Mouse (Mus musculus): Measurements from ENCODE around the gene Ccdc38. TPM values are rescaled to one million over a fixed set of nuclear protein-coding genes. Genes with fewer than 3 reads are reported as not detected.
"Not testable (repeated sequence)": the region's sequence is repeated elsewhere in the genome, so short reads cannot be mapped to it uniquely, and the experiment has no call there.

The Ccdc38 gene
- polyA plus RNA-seq, 1 experiment from 2014 or later, result 0.30 TPM

DNA sequence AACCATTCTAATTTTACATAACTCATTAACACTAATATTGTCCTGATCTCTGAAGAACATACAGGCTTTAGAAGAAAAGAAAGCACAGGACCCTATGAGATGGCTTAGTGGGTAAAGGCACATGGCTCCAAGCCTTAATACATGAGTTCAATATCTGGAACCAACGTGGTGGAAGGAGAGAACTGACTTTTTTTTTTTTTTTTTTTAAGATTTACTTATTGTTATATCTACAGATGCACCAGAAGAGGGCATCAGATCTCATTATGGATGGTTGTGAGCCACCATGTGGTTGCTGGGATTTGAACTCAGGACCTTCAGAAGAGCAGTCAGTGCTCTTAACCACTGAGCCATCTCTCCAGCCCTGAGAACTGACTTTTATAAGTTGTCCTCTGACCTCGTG lies 17.5 kb downstream of the Ccdc38 start:
- H3K36me3 ChIP-seq; H3K4me3 ChIP-seq; H3K4me2 ChIP-seq (replicated peaks); H3K9me3 ChIP-seq (replicated peaks); H3K27me3 ChIP-seq; H3K4me1 ChIP-seq; H3K9ac ChIP-seq; H3K27ac ChIP-seq; ATAC-seq (ENCODE audit: low FRiP score): not testable (repeated sequence)
- 83% methylated on average over 2 of the region's 2 CpGs for WGBS

- Histone ChIP-seq H3K9me3 (replicated peaks) (no peaks in the 10 kb centered on the region), H3K4me3 (no peak overlapping the region), H3K36me3 (no peaks in the 10 kb centered on the region), H3K4me1 (no peaks in the 10 kb centered on the region), H3K27me3 (no peaks in the 10 kb centered on the region), H3K4me2 (replicated peaks) (no peak overlapping the region), H3K27ac (no peak overlapping the region), H3K9ac (no peak overlapping the region)
- WGBS, result 46% methylated on average over 9 of the region's 9 CpGs
- no peak for ATAC-seq (ENCODE audit: low FRiP score)
Observed at GRCm38 (mm10) chr10:93559786-93560185, 19.4 kb downstream of the Ccdc38 start.

- Histone ChIP-seq H3K36me3 (no peaks in the 10 kb centered on the region), H3K4me1 (no peaks in the 10 kb centered on the region), H3K4me3 (no peak overlapping the region), H3K9me3 (replicated peaks) (no peaks in the 10 kb centered on the region), H3K27ac (no peak overlapping the region), H3K4me2 (replicated peaks) (no peak overlapping the region), H3K9ac (no peak overlapping the region), H3K27me3 (no peaks in the 10 kb centered on the region)
- 90% methylated on average over 14 of the region's 14 CpGs for WGBS
- no peak for ATAC-seq (ENCODE audit: low FRiP score)
Observed at GRCm38 (mm10) chr10:93564518-93565090, 24.2 kb downstream of the Ccdc38 start.

GRCm38 (mm10) chr10:93567066-93567465 lies 26.6 kb downstream of the Ccdc38 start:
- H3K4me1 ChIP-seq, result no peaks in the 10 kb centered on the region
- no peak overlapping the region for H3K9ac ChIP-seq
- WGBS, result 88% methylated on average over 10 of the region's 10 CpGs
- ATAC-seq (ENCODE audit: low FRiP score), result no peak
- H3K27me3 ChIP-seq, result no peaks in the 10 kb centered on the region
- H3K36me3 ChIP-seq, result no peaks in the 10 kb centered on the region
- no peaks in the 10 kb centered on the region for H3K9me3 ChIP-seq (replicated peaks)
- H3K4me3 ChIP-seq, result no peak overlapping the region
- H3K4me2 ChIP-seq (replicated peaks), result no peak overlapping the region
- no peak overlapping the region for H3K27ac ChIP-seq

- ATAC-seq (ENCODE audit: low FRiP score), result no peak
- Histone ChIP-seq H3K9me3 (replicated peaks) (no peaks in the 10 kb centered on the region), H3K4me1 (no peaks in the 10 kb centered on the region), H3K27ac (no peak overlapping the region), H3K4me2 (replicated peaks) (no peak overlapping the region), H3K27me3 (no peaks in the 10 kb centered on the region), H3K4me3 (no peak overlapping the region), H3K36me3 (no peaks in the 10 kb centered on the region), H3K9ac (no peak overlapping the region)
- 86% methylated on average over 11 of the region's 11 CpGs for WGBS
Observed at GRCm38 (mm10) chr10:93567841-93568566, 27.6 kb downstream of the Ccdc38 start.

DNA sequence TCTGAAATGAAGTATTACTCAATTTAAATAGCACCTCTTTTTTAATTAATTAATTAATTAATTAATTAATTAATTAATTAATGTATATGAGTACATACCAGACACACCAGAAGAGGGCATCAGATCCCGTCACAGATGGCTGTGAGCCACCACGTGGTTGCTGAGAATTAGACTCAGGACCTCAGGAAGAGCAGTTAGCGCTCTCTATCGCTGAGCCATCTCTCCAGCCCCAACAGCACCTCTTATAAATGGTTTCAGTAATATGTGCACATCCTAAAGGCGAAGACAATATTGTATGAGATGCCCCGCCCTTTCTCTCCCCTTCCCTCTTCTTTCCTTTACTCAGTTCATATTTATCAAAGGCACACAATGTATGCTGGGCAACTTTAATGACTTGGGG lies 28.2 kb downstream of the Ccdc38 start:
- no peaks in the 10 kb centered on the region for H3K27me3 ChIP-seq

DNA sequence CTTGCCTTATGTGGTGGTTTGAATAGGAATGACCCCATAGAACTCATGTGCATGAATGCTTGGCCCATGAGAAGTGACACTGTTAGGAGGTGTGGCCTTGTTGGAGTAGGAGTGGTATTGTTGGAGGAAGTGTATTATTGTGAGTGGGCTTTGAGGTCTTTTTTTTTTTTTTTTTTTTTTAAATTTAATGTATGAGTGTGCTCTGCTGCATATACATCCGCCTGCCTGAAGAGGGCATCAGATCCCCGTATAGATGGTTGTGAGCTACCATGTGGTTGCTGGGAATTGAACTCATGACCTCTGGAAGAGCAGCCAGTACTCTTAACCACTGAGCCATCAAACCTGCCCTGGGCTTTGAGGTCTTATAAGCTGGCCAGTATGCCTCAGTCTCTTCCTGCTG lies 31.8 kb downstream of the Ccdc38 start:
- Histone ChIP-seq H3K36me3 (no peaks in the 10 kb centered on the region), H3K9me3 (replicated peaks) (no peaks in the 10 kb centered on the region), H3K4me1 (no peaks in the 10 kb centered on the region), H3K4me3 (no peak overlapping the region), H3K27me3 (no peaks in the 10 kb centered on the region), H3K9ac (no peak overlapping the region), H3K27ac (no peak overlapping the region), H3K4me2 (replicated peaks) (no peak overlapping the region)
- WGBS, result 46% methylated on average over 2 of the region's 2 CpGs
- ATAC-seq (ENCODE audit: low FRiP score), result no peak

More for the DNA sequence above, 28.2 kb downstream of the Ccdc38 start:
- Histone ChIP-seq H3K36me3 (no peaks in the 10 kb centered on the region), H3K4me1 (no peaks in the 10 kb centered on the region), H3K27ac (no peak overlapping the region), H3K9me3 (replicated peaks) (no peaks in the 10 kb centered on the region), H3K4me3 (no peak overlapping the region), H3K4me2 (replicated peaks) (no peak overlapping the region), H3K9ac (no peak overlapping the region)
- ATAC-seq (ENCODE audit: low FRiP score), result no peak
- WGBS, result 89% methylated on average over 6 of the region's 6 CpGs

GRCm38 (mm10) chr10:93574966-93575365 lies 34.5 kb downstream of the Ccdc38 start:
- H3K4me1 ChIP-seq, result no peaks in the 10 kb centered on the region
- no peaks in the 10 kb centered on the region for H3K27me3 ChIP-seq
- H3K36me3 ChIP-seq, result no peaks in the 10 kb centered on the region
- WGBS, result 66% methylated on average over 4 of the region's 4 CpGs
- H3K9ac ChIP-seq, result no peak overlapping the region
- no peak overlapping the region for H3K27ac ChIP-seq
- H3K9me3 ChIP-seq (replicated peaks), result no peaks in the 10 kb centered on the region
- no peak overlapping the region for H3K4me3 ChIP-seq
- no peak for ATAC-seq (ENCODE audit: low FRiP score)
- no peak overlapping the region for H3K4me2 ChIP-seq (replicated peaks)

- no peaks in the 10 kb centered on the region for H3K36me3 ChIP-seq
- H3K4me1 ChIP-seq, result no peaks in the 10 kb centered on the region
- no peaks in the 10 kb centered on the region for H3K27me3 ChIP-seq
- H3K9me3 ChIP-seq (replicated peaks), result no peaks in the 10 kb centered on the region
- 97% methylated on average over 8 of the region's 8 CpGs for WGBS
- no peak overlapping the region for H3K27ac ChIP-seq
- H3K9ac ChIP-seq, result no peak overlapping the region
- no peak for ATAC-seq (ENCODE audit: low FRiP score)
- no peak overlapping the region for H3K4me2 ChIP-seq (replicated peaks)
- H3K4me3 ChIP-seq, result no peak overlapping the region
Observed at GRCm38 (mm10) chr10:93575960-93576359, 35.5 kb downstream of the Ccdc38 start.

DNA sequence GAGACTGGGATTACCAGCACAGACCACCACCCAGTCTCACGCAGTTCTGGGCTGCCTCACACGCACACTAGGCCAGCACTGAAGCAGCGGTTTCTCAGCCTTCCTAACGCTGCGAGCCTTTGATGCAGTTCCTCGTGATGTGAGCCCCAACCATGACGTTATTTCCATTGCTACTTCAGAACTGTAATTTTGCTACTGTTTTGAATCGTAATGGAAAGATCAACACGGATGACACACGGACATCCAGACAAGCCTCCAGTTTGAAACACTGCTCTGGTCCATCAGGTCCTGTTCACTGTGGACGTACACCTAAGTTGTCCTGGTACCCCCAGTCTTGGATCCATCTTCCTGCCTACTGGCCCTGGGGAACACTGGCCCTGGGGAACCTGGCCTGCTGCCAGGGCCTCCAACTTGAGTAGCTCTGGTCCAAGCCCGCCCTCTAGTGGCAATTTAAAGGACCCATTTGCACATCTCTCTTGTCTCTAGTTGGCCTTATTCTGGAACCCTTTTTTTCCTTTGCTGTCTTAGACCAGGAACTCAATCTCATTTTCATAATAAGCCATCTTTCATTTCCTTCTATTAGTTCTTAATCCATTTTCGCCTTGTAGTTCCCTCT lies 36.9 kb downstream of the Ccdc38 start:
- H3K27ac ChIP-seq, result no peak overlapping the region
- H3K4me2 ChIP-seq (replicated peaks), result no peak overlapping the region
- no peaks in the 10 kb centered on the region for H3K27me3 ChIP-seq
- H3K9me3 ChIP-seq (replicated peaks), result no peaks in the 10 kb centered on the region
- ATAC-seq (ENCODE audit: low FRiP score), result 0 out of 2 replicates have a peak, but pooled peaks have one; percentile 46
- no peak overlapping the region for H3K4me3 ChIP-seq
- no peaks in the 10 kb centered on the region for H3K4me1 ChIP-seq
- WGBS, result 69% methylated on average over 13 of the region's 13 CpGs
- peaks cover 8% of the 10 kb centered on the region for H3K36me3 ChIP-seq
- no peak overlapping the region for H3K9ac ChIP-seq

- peaks cover 21% of the 10 kb centered on the region for H3K4me1 ChIP-seq
- H3K9ac ChIP-seq, result peak overlapping the region; percentile 85
- H3K4me2 ChIP-seq (replicated peaks), result peak overlapping the region; percentile 92
- WGBS, result under 1% methylated on average over 11 of the region's 11 CpGs
- no peaks in the 10 kb centered on the region for H3K9me3 ChIP-seq (replicated peaks)
- H3K36me3 ChIP-seq, result peaks cover 23% of the 10 kb centered on the region
- peak; percentile 32; the same call in 1 of the 2 replicates for ATAC-seq (ENCODE audit: low FRiP score)
- peak overlapping the region; percentile 89 for H3K27ac ChIP-seq
- H3K4me3 ChIP-seq, result peak overlapping the region; percentile 85
- no peaks in the 10 kb centered on the region for H3K27me3 ChIP-seq
Observed at GRCm38 (mm10) chr10:93588796-93589195, 48.4 kb downstream of the Ccdc38 start.

- Histone ChIP-seq H3K27ac (peak within 1 kb of the TSS; percentile 89), H3K9me3 (replicated peaks) (no peaks in the 10 kb centered on the region), H3K27me3 (no peaks in the 10 kb centered on the region), H3K36me3 (peaks cover 21% of the 10 kb centered on the region), H3K4me2 (replicated peaks) (peak within 1 kb of the TSS; percentile 92), H3K4me3 (peak within 1 kb of the TSS; percentile 85), H3K4me1 (peaks cover 21% of the 10 kb centered on the region), H3K9ac (peak within 1 kb of the TSS; percentile 85)
- WGBS, result under 1% methylated on average over 62 of the region's 63 CpGs
- ATAC-seq (ENCODE audit: low FRiP score), result peak; percentile 87
Observed at GRCm38 (mm10) chr10:93589281-93589848, 48.9 kb downstream of the Ccdc38 start, which contains the start of gene Snrpf. Gene Snrpf (minus strand): TSS chr10:93589706.
